Mouse (Mus musculus) myocyte (in vitro differentiated cells): Measurements from ENCODE around the gene Stxbp3. TPM values are rescaled to one million over a fixed set of nuclear protein-coding genes. Genes with fewer than 3 reads are reported as not detected.

Experiments
- H3K27me3 ChIP-seq: one replicate; pipeline ENCODE4 v1.6.1; 2011; ENCODE audit not compliant: control insufficient read depth, insufficient read depth, insufficient read length
- H3K36me3 ChIP-seq: one replicate; pipeline ENCODE4 v1.6.1; 2011; ENCODE audit not compliant: control insufficient read depth, insufficient read depth
- H3K4me2 ChIP-seq: one replicate; pipeline ENCODE4 v1.6.1; 2011; ENCODE audit warnings: low read depth, control low read depth
- H3K4me3 ChIP-seq: one replicate; pipeline ENCODE4 v1.5.1; 2011; ENCODE audit warnings: mild to moderate bottlenecking, control low read depth, moderate library complexity
- H3K79me2 ChIP-seq: one replicate; pipeline ENCODE4 v1.6.1; 2011; ENCODE audit not compliant: control insufficient read depth, insufficient read depth
- H3ac ChIP-seq: one replicate; pipeline ENCODE4 v1.6.1; 2011; ENCODE audit not compliant: control insufficient read depth, insufficient read length
- CEBPB ChIP-seq: IDR thresholded peaks from 2 replicates; pipeline ENCODE4 v1.6.1; 2011; ENCODE audit warnings: mild to moderate bottlenecking, moderate library complexity; ENCODE audit not compliant: poor library complexity, insufficient read depth, severe bottlenecking
- E2F4 ChIP-seq: IDR thresholded peaks from one replicate; pipeline ENCODE4 v1.6.1; 2011; ENCODE audit warnings: mild to moderate bottlenecking, control low read depth, moderate library complexity; ENCODE audit not compliant: insufficient read depth
- MAX ChIP-seq: IDR thresholded peaks from one replicate; pipeline ENCODE4 v1.6.1; 2011; ENCODE audit warnings: low read depth, mild to moderate bottlenecking, control low read depth
- MYOD1 ChIP-seq, 3 experiments: IDR thresholded peaks; one replicate each; pipeline ENCODE4 v1.6.1; 2011; ENCODE audit warnings: control low read depth in 2 of 3, low read depth in 2 of 3, mild to moderate bottlenecking in 2 of 3, moderate library complexity in 1 of 3; ENCODE audit not compliant: insufficient read length in 2 of 3, control insufficient read depth in 1 of 3
- MYOG ChIP-seq, 3 experiments: IDR thresholded peaks; one replicate each; pipeline ENCODE4 v1.6.1; 2011; ENCODE audit warnings: control low read depth in 2 of 3, low read depth in 2 of 3, mild to moderate bottlenecking in 2 of 3; ENCODE audit not compliant: insufficient read length in 2 of 3, control insufficient read depth in 1 of 3, insufficient read depth in 1 of 3
- POLR2A ChIP-seq: IDR thresholded peaks from one replicate; pipeline ENCODE4 v1.6.1; 2011; ENCODE audit warnings: low read depth, mild to moderate bottlenecking, control low read depth, moderate library complexity; ENCODE audit not compliant: insufficient read length
- POLR2AphosphoS2 ChIP-seq: IDR thresholded peaks from one replicate; pipeline ENCODE4 v1.6.1; 2011; ENCODE audit warnings: low read depth, control low read depth; ENCODE audit not compliant: insufficient read length
- REST ChIP-seq: IDR thresholded peaks from one replicate; pipeline ENCODE4 v1.6.1; 2011; ENCODE audit warnings: mild to moderate bottlenecking, control low read depth, moderate library complexity; ENCODE audit not compliant: insufficient read depth, insufficient read length
- SRF ChIP-seq: IDR thresholded peaks from one replicate; pipeline ENCODE4 v1.6.1; 2011; ENCODE audit warnings: low read depth; ENCODE audit not compliant: control insufficient read depth, insufficient read length
- TCF12 ChIP-seq: IDR thresholded peaks from one replicate; pipeline ENCODE4 v1.6.1; 2011; ENCODE audit warnings: mild to moderate bottlenecking, control low read depth; ENCODE audit not compliant: poor library complexity, insufficient read depth, severe bottlenecking
- TCF3 ChIP-seq: IDR thresholded peaks from one replicate; pipeline ENCODE4 v1.6.1; 2011; ENCODE audit warnings: low read depth, control low read depth; ENCODE audit not compliant: insufficient read length
- USF1 ChIP-seq: IDR thresholded peaks from one replicate; pipeline ENCODE4 v1.6.1; 2011; ENCODE audit warnings: low read depth, mild to moderate bottlenecking, control low read depth, moderate library complexity
- polyA plus RNA-seq: library from polyadenylated mRNA; unstranded; fragments of >200 nt; fragmentation: generic; extraction: Trizol; gene quantifications from one replicate; pipeline ENCODE4 v1.2.1, GENCODE M21; 2012; ENCODE audit warnings: missing spikeins

Gene Stxbp3
- polyA plus RNA-seq, 1 experiment = 11.9 TPM

- Histone ChIP-seq H3K4me3 (no peak overlapping the region), H3K36me3 (no peaks in the 10 kb centered on the region), H3K4me2 (peak overlapping the region; percentile 51), H3K79me2 (no peaks in the 10 kb centered on the region), H3ac (no peak overlapping the region), H3K27me3 (no peaks in the 10 kb centered on the region)
- TF ChIP-seq TCF3 (no peak), POLR2A (no peak), POLR2AphosphoS2 (peak; percentile 28), REST (no peak), MAX (no peak), CEBPB (no peak), MYOG (IDR thresholded peaks at IDR 0.05; ENCODE audit: control insufficient read depth in 1 of 3, insufficient read depth in 1 of 3, insufficient read length in 2 of 3, low read depth in 2 of 3) (no peak), MYOD1 (IDR thresholded peaks at IDR 0.05; ENCODE audit: control insufficient read depth in 1 of 3, insufficient read length in 2 of 3, low read depth in 2 of 3) (no peak), SRF (no peak), USF1 (peak; percentile 98), E2F4 (no peak), TCF12 (no peak)
These were observed 59.0 kb downstream of the Stxbp3 start for GRCm38 (mm10) chr3:108781238-108781883.

GRCm38 (mm10) chr3:108778761-108779540 is 61.4 kb downstream of the Stxbp3 start:
- Histone ChIP-seq H3K4me3 (no peak overlapping the region), H3K4me2 (no peak overlapping the region), H3K27me3 (no peaks in the 10 kb centered on the region), H3ac (no peak overlapping the region), H3K36me3 (no peaks in the 10 kb centered on the region), H3K79me2 (no peaks in the 10 kb centered on the region)
- TF ChIP-seq TCF3 = no peak
- no peak for TF ChIP-seq MYOD1 (IDR thresholded peaks at IDR 0.05; ENCODE audit: control insufficient read depth in 1 of 3, insufficient read length in 2 of 3, low read depth in 2 of 3)
- no peak for TF ChIP-seq USF1
- TF ChIP-seq MYOG (IDR thresholded peaks at IDR 0.05; ENCODE audit: control insufficient read depth in 1 of 3, insufficient read depth in 1 of 3, insufficient read length in 2 of 3, low read depth in 2 of 3) = no peak
- TF ChIP-seq REST = no peak
- no peak for TF ChIP-seq TCF12
- TF ChIP-seq MAX = no peak
- no peak for TF ChIP-seq SRF
- TF ChIP-seq POLR2A = no peak
- no peak for TF ChIP-seq POLR2AphosphoS2
- TF ChIP-seq E2F4 = no peak
- no peak for TF ChIP-seq CEBPB

GRCm38 (mm10) chr3:108772811-108773210 is 67.5 kb downstream of the Stxbp3 start:
- H3K4me3 ChIP-seq = peak overlapping the region; percentile 5
- peak overlapping the region; percentile 88 for H3K4me2 ChIP-seq
- H3K36me3 ChIP-seq = no peaks in the 10 kb centered on the region
- no peaks in the 10 kb centered on the region for H3K79me2 ChIP-seq
- TF ChIP-seq CEBPB = no peak
- TF ChIP-seq MAX = no peak
- TF ChIP-seq POLR2AphosphoS2 = no peak
- TF ChIP-seq USF1 = no peak
- no peak for TF ChIP-seq REST
- TF ChIP-seq TCF12 = no peak
- no peak for TF ChIP-seq MYOG (IDR thresholded peaks at IDR 0.05; ENCODE audit: control insufficient read depth in 1 of 3, insufficient read depth in 1 of 3, insufficient read length in 2 of 3, low read depth in 2 of 3)
- no peak overlapping the region for H3ac ChIP-seq
- H3K27me3 ChIP-seq = no peaks in the 10 kb centered on the region

GRCm38 (mm10) chr3:108772211-108772610 is 68.1 kb downstream of the Stxbp3 start:
- Histone ChIP-seq H3K27me3 (no peaks in the 10 kb centered on the region), H3K4me3 (peak overlapping the region; percentile 5), H3ac (no peak overlapping the region), H3K36me3 (no peaks in the 10 kb centered on the region), H3K4me2 (peak overlapping the region; percentile 88), H3K79me2 (no peaks in the 10 kb centered on the region)
- TF ChIP-seq CEBPB (no peak), POLR2A (peak; percentile 58), USF1 (no peak), MYOD1 (IDR thresholded peaks at IDR 0.05; ENCODE audit: control insufficient read depth in 1 of 3, insufficient read length in 2 of 3, low read depth in 2 of 3) (peak in 1 of 3 experiments; percentile 30), TCF3 (no peak), MAX (no peak), E2F4 (no peak), POLR2AphosphoS2 (peak; percentile 20), REST (no peak)
